Mouse (Mus musculus) ovary, postnatal 36 days (tissue): ENCODE measurements around the gene Brsk1.

ENCODE experiments used
- DNase-seq: peaks from one replicate; pipeline ENCODE4 v3.0.0; 2022; ENCODE audit warnings: low spot score, mixed read lengths

The Brsk1 gene

DNA sequence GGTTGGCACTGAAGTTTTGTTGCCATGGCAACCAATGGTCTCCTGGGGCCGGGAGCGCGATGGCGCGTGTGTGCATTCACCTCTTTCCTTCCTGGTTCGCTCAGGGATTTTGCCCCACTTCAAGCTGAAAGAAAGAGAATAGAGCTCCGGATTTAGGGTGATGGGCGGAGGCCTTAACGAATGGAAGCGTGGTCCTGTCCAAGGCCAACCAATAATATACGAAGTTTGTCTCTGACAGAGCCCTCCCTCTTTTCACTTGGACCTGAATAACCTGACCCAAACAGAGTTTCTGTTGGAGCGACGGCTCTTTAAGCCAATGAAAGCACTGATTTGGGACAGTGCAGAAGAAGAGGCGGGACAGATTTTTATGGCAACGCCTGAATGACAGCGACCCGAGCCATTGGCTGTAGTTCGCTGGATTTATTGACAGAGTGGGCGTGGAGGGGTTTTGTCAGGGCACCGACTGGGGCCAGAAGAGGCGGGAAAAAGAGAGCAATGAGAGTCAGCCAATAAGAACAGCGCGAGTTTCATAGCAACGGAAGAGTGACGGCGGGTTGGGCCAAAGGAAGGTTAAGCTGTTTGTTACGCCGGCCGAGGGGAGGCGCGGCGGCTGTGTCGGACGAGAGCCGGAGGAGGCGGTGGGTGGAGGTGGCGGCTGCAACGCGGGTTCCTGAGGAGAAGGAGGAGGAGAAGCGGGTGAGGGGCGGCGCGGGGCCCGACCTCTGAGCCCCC is 49.3 kb downstream of the Brsk1 start, which contains the start of gene Kmt5c:
Kmt5c (plus strand) TSS at position 572 of the 732 bp plus-strand sequence.
- peak; percentile 92 for DNase-seq

DNA sequence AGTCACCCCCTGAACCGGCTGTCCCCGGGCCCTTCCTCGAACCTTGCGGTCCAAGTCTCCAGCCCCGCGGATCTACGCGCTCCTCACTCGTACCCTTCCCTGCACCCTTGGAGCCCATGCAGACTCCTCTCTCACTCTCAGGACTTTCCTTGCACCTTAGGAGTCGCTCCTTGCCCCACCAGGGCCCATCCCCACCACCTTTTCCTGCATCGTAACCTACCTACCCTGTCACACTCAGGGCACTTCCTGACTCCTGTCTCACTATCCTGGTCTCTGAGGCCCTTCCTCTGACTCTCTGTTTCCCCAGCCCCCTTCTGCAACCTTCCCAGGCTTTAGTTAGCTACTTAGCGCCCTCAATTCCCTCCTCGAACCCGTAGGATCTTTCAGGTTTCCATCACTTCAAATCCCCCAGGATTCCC is 49.9 kb downstream of the Brsk1 start:
- no peak for DNase-seq

DNA sequence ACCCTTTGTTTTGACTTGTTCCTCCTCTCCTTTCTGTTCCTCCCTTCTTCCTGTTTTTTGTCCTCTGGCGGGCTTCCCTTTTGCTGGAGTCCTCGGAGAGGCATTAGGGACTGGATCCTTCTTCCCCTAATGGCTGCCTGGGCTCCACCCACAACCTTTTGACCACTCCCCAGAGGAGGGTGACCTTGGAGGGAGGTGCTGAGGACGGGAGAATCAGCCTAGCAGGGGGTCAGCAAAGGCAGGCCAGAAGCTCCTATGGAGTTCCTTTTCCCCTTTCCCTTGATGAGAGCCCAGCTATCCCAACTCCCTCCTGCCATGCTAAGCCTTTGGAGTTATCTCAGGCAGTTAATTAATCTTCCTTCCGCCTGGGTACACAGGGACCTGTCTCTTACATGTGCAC is 50.7 kb downstream of the Brsk1 start:
- DNase-seq: peak; percentile 61

- no peak for DNase-seq
These were observed 51.5 kb downstream of the Brsk1 start for GRCm38 (mm10) chr7:4741672-4742481.

DNA sequence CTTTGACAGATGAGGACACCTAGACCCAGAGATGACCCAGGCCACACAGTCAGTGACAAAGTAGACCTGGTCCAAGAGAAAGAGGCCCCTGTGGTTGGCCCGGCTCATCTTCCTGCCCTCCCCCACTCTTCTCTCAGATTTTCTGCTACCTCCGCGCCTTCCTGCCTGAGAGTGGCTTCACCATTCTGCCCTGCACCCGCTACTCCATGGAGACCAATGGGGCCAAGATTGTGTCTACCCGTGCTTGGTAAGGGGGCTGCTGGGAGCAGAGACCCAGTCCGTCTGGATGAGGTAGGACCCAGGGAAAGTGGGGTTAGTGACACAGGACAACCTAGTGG is 52.0 kb downstream of the Brsk1 start:
- no peak for DNase-seq

DNA sequence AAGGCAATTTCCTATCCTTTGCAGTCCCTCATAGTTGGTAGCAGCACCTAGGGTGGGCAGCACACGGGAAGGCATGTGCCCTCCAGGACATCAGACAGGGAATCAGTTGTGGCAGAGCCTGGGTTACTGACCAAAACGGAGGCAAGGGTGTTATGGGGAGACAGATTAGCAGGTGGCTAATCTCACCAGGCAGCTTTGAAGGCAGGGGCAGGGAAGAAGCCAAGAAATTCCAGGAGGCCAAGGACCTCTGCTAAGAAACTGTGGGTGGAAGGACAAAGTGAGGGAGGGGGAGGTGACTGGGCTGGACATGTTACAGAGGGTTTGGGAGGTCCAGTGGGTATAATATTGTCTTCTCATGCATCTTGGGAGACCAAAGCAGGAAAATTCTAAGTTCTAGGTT is 53.0 kb downstream of the Brsk1 start:
- DNase-seq: no peak

DNA sequence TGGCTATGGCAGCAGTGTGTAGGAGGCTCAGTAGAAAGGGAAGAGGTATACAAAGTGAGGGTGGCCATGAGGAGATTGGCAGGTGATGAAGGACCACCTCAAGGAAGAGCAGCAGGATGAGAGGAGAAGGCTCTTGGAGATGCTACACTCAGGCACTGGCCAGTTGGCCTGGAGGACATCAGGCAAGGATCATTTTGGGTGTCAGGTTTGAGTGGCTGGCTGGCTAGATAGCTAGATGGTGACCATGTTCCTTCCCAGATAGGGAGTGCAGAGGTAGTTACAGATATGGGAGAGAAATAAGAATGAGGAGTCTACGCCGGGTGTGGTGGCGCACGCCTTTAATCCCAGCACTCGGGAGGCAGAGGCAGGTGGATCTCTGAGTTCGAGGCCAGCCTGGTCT is 54.5 kb downstream of the Brsk1 start:
- no peak for DNase-seq

- no peak for DNase-seq
These were observed 56.0 kb downstream of the Brsk1 start for GRCm38 (mm10) chr7:4746326-4746980.

DNA sequence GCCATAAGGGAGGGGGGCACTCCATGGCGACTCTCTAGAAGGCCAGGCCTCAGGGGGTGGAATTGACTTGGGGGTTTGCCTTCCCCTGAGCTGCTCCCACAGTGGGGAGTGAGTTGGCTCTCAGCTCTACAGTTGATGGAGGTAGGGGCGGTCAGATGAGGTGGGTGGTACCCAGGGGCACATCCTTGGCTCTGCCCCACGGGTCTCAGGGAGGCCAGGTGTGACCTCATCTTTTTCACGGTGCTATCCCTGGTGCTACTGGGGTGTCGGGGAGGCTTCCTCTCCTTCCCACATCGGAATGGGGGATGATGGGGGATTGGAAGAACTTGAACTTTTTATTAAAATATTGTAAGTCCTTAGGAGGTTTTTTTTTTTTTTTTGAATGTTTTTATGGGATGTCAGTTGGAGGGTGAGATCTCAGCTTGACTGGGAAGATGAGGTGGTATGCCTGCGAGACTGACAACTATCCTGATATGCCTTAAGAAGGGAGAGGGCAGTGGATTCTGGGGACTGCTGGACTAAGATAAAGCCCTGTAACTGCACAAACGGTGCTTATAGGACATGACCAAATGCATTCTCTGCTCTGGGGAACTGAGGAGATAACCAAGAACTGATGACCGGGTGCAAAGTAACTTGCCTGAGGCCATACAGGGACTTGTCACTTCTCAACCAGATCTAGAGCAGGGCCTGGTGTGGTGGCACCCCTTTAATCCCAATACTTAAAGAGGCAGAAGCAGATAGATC is 56.9 kb downstream of the Brsk1 start:
- no peak for DNase-seq

DNA sequence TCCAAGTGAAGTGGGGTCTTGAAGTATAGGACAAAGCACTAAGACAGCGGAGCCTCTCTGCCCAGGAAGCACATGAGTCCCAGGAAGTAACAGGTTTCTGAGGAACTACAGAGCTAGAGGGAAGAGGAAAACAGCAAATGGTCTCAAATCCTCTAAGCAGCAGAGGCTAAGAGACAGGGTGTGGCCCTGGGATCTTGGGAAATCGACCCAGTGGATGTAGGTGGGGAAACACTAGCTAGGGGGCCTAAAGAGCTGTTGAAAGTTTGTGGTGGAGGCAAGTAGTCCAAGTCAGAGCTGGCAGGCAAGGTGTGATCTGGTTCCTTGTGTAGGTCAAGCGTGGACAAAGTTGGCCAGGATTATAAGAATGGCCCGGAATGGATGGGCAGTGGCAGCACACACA is 57.9 kb downstream of the Brsk1 start:
- DNase-seq: no peak

DNA sequence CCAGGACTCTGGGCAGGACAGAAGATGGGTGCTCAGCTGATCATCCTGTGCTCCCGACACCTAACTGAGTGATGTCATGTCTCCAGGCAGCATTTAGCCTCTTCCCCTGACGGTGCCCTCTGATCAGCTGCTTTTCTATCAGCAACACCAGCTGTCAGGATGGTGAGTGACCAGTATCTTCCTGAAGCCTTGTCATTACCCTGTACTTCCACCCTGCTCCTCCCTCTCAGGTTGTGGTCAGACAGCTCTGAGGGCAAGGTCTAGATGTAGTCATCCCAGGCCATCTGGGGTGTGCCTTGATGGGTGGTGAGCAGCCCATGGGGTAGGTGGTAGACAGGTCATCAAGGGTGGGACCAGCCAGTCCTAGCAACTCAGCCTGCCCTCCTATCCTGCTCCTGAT is 58.8 kb downstream of the Brsk1 start:
- DNase-seq: no peak

GRCm38 (mm10) chr7:4751971-4752820 is 61.8 kb downstream of the Brsk1 start:
- peak; percentile 47 for DNase-seq

- peak; percentile 79 for DNase-seq
These were observed 62.6 kb downstream of the Brsk1 start, which contains the start of gene Cox6b2 for GRCm38 (mm10) chr7:4752821-4753570. Gene Cox6b2, minus strand, starts transcription at chr7:4753094.

- no peak for DNase-seq
These were observed 69.3 kb downstream of the Brsk1 start for GRCm38 (mm10) chr7:4759670-4760069.

DNA sequence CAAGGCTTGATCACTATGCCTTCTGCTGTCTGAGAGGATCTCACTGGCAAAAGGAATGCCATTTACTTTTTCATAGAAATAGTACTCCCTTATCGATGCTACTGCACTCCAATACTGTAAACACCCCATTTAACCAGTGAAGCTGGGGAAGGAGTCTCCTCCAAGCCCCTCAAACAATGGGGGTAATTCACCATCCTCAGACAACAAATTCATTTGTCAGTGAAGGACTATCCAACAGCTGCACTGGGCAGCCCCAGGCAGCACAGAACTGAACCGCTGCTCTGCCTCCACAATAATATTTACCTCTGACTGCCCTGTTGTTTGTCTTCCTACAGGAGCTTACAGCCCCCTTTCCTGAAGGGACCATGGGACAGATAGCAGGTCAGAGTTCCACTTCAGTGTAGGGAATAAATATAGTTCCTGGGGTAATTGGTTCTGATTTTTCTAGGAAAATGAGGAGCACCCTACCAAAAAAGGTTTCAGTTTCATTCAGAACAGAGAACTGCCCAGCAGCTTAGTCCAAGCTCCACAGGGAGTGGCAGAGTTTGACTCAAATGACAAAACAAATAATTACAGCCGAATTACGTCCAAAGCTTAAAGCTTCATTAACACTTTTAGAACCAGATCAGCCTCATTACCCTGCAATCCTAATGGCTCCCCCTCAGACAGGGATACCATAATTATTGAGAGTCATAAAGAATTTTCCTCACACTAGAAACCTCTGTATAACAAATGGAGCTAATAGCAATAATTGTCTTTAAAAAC is 74.7 kb downstream of the Brsk1 start:
- DNase-seq: no peak
